Mouse (Mus musculus): Measurements from ENCODE around the gene Erich2.

- TF ChIP-seq EP300 (IDR thresholded peaks at IDR 0.05; ENCODE audit: low read depth), result no peak
- no peak for TF ChIP-seq CTCF (IDR thresholded peaks at IDR 0.05; ENCODE audit: low read depth)
Measured at GRCm38 (mm10) chr2:70508496-70508895, at the start of gene Erich2.

Measured in liver, postnatal 0 days (tissue).